Mouse (Mus musculus) lung, embryonic 16.5 days (tissue): ENCODE data around the gene Dcst2. TPM values are rescaled to one million over a fixed set of nuclear protein-coding genes. Genes with fewer than 3 reads are reported as not detected.

ENCODE experiments used
- ATAC-seq: fragments of 200-750 bp; cut with Nextera tagmentation; 2 replicates; pipeline ENCODE4 v1.8.0; 2017; ENCODE audit warnings: low read depth, mild to moderate bottlenecking, moderate library complexity
- H3K27ac ChIP-seq: fragments of 300-500 bp; sonication (generic); 2 replicates; pipeline ENCODE4 v1.5.1; 2014; ENCODE audit warnings: mild to moderate bottlenecking, control low read depth, low read length
- H3K27me3 ChIP-seq: fragments of 300-500 bp; sonication (generic); 2 replicates; pipeline ENCODE4 v1.6.1; 2014; ENCODE audit warnings: low read depth, low read length, mixed read lengths; ENCODE audit not compliant: control insufficient read depth, insufficient read depth
- H3K36me3 ChIP-seq: fragments of 300-500 bp; sonication (generic); 2 replicates; pipeline ENCODE4 v1.6.1; 2014; ENCODE audit warnings: low read length; ENCODE audit not compliant: control insufficient read depth, insufficient read depth
- H3K4me1 ChIP-seq: fragments of 300-500 bp; sonication (generic); replicated peaks from 2 replicates; pipeline ENCODE4 v1.6.1; 2014; ENCODE audit warnings: low read length, mixed read lengths; ENCODE audit not compliant: control insufficient read depth, insufficient read depth
- H3K4me2 ChIP-seq: fragments of 300-500 bp; sonication (generic); 2 replicates; pipeline ENCODE4 v1.6.1; 2014; ENCODE audit warnings: low read depth, low read length, control low read depth
- H3K4me3 ChIP-seq: fragments of 300-500 bp; sonication (generic); 2 replicates; pipeline ENCODE4 v1.5.1; 2014; ENCODE audit warnings: mild to moderate bottlenecking, low read length, control low read depth
- H3K9ac ChIP-seq: fragments of 300-500 bp; sonication (generic); 2 replicates; pipeline ENCODE4 v1.6.1; 2014; ENCODE audit warnings: low read length, control low read depth
- H3K9me3 ChIP-seq: fragments of 300-500 bp; sonication (generic); 2 replicates; pipeline ENCODE4 v1.6.1; 2016; ENCODE audit warnings: low read length; ENCODE audit not compliant: control insufficient read depth
- WGBS: fragments of 180-500 bp; shearing (Covaris S2); extraction: QIAGEN DNeasy Blood & Tissue Kit; methylation state at CpG from one replicate; pipeline ENCODE4 v1.1.7; 2014; 5-methylcytosine and 5-hydroxymethylcytosine counted together
- polyA plus RNA-seq: library from polyadenylated mRNA; unstranded; fragments of >200 nt; fragmentation: Nextera tagmentation; extraction: Ambion mirVana; gene quantifications from 2 replicates; pipeline ENCODE4 v1.2.1, GENCODE M21; 2015

Gene Dcst2
- polyA plus RNA-seq, 1 experiment from 2014 or later = 0.06 TPM

DNA sequence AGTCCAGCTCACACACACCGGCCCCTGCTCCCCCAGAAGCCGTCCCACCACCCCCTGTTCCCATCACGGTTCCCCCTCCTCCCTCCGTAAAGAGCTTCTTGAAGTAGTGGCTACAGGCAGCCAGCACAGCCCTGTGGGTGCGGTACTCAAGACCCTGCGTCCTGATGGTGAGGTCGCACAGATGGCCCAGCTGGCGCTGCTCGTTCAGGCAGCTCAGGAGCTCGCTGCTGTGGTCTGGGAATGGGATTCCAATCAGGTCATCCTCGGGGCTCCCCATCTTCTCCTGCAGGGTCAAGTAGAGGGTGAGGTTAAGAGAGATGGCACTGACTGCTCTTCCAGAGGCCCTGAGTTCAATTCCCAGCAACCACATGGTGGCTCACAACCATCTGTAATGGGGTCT lies 19.5 kb downstream of the Dcst2 start:
- no peak overlapping the region for H3K27ac ChIP-seq
- no peak for ATAC-seq
- H3K9me3 ChIP-seq = no peaks in the 10 kb centered on the region
- no peak overlapping the region for H3K9ac ChIP-seq
- H3K4me3 ChIP-seq = no peak overlapping the region
- H3K36me3 ChIP-seq = peaks cover 13% of the 10 kb centered on the region
- no peak overlapping the region for H3K4me2 ChIP-seq
- WGBS = 65% methylated on average over 11 of the region's 11 CpGs
- peaks cover 35% of the 10 kb centered on the region for H3K4me1 ChIP-seq
- H3K27me3 ChIP-seq = no peaks in the 10 kb centered on the region

DNA sequence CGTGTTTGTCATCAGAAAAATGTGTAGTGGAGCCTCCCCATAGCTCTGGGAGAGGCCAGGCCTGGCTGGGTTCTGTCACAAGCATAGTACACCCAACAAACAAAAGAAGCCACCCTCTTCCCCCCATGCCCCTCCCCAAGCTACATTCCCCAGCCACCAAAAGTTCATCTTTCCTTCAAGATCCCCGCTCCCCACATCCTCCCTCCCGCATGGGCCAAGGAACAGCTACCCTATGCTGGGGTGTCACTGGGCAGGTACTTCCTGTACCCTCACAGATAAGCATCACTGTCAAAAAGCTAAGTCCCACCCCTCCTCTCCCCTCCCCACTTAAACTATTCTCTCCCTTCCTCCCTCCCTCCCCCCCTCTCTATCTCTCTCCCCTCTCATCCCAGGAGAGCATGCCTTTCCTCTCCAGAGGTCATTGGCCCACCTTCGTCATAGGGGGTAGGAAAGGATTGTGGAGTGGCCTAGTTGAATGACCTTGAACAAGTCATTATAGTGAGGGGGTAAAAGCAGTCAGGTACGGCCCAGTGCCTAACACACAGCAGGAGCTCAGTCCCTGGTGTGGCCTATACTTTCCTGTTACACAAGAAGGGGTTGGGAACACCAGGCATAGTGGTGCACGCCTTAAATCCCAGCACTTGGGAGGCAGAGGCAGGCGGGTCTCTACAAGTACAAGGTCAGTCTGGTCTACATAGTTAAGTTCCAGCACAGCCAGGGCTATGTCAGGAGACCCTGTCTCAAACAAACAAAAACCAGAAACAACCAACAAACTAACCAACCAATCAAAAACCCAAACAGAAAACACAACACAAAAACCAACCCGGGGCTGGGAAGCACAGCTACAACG lies 20.5 kb downstream of the Dcst2 start:
- ATAC-seq = no peak
- Histone ChIP-seq H3K4me1 (peaks cover 38% of the 10 kb centered on the region), H3K9me3 (no peaks in the 10 kb centered on the region), H3K4me2 (no peak overlapping the region), H3K27ac (no peak overlapping the region), H3K27me3 (no peaks in the 10 kb centered on the region), H3K36me3 (peaks cover 13% of the 10 kb centered on the region), H3K4me3 (no peak overlapping the region), H3K9ac (no peak overlapping the region)
- 85% methylated on average over 9 of the region's 9 CpGs for WGBS

DNA sequence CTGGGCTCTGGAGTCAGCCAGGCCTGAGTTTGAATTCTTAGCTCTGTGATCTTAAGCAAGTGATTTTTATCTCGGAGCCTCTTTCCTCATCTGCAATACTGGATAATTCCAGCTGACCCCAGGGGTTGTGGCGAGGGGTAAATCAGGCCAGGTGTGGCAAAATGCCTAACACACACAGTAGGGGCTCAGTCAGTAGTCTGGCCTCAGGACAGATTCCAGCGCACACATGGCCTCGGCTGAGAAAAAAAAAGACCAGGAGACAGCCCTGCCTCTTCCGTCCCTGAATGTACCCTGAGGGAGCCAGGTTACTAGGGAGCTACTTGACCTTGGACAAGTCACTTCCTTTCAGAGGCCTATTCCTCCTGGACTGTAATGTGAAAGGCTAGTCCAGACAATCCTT lies 21.2 kb downstream of the Dcst2 start:
- Histone ChIP-seq H3K4me2 (no peak overlapping the region), H3K9ac (no peak overlapping the region), H3K27ac (peak overlapping the region; percentile 7; the same call in 1 of the 2 replicates), H3K9me3 (no peaks in the 10 kb centered on the region), H3K4me3 (no peak overlapping the region), H3K36me3 (peaks cover 13% of the 10 kb centered on the region), H3K4me1 (peaks cover 41% of the 10 kb centered on the region), H3K27me3 (no peaks in the 10 kb centered on the region)
- WGBS = 80% methylated on average over 5 of the region's 5 CpGs
- no peak for ATAC-seq

DNA sequence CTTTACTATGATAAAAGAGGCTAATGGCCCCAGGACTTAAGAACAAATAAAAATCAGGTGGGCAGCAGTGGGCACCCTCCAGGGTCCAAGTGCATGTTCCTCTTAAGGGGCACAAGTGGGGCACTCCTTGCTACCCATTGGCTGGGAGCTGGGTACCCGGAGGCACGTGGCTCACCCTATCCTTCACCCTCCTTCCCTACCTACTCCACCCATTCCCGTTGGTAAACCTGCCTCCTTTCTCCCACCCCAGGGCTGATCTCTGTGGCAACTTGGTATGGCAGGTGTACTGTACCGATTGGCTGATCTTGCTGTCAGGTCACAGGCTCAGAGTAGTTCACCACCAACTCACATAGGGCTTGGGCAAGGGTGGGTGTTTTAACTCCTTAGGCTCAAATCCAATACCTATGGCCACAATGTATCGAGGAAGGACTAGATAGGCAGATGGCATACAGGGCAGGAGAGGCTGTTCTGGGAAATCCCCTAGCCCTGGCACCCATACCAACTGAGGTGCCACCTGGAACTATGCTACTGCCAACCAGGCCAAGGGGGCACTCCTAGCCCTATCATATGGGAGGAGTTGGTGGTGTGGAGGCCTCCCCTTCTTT lies 22.0 kb downstream of the Dcst2 start:
- Histone ChIP-seq H3K9me3 (no peaks in the 10 kb centered on the region), H3K9ac (no peak overlapping the region), H3K27me3 (no peaks in the 10 kb centered on the region), H3K4me2 (no peak overlapping the region), H3K4me3 (no peak overlapping the region), H3K27ac (peak overlapping the region; percentile 7), H3K4me1 (peaks cover 40% of the 10 kb centered on the region), H3K36me3 (peaks cover 13% of the 10 kb centered on the region)
- WGBS = 67% methylated on average over 5 of the region's 5 CpGs
- peak; percentile 41 for ATAC-seq

DNA sequence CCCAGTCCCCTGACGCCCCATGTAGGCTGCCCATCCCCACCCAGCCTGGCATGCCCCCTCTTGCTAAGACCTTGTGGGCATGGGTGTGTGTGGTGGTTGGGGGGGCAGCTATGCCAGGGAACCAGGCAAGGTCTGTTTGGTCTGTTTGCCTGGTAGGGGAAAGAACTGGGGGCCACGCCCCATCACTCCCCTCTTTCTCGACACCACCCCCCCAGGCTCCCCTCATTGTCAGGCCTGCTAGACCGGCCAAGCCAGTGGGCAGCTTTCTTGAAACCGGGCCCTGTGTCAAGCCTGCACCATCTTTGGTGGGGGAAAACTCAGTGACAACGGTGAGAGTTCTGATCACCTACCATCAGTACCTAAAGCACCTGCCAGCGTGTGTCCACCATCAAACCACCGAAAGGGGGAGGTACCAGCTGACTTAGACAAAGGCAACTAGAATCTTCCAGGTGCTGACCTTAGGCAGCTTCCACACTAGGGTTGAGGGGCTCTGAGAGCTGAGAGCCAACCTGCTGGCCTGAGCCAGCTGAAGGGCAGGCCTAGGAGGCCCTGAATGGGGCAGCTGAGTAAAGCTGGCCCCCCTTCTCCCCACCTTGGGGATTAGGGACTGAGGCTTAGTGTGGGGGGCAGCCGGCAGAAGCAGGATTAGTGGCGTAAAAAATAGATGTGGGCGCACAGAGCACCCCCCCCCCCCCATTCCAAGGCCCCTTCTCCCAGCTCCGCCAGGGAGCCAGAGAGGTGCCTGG lies 22.7 kb downstream of the Dcst2 start:
- Histone ChIP-seq H3K4me2 (no peak overlapping the region), H3K27ac (peak overlapping the region; percentile 56)

DNA sequence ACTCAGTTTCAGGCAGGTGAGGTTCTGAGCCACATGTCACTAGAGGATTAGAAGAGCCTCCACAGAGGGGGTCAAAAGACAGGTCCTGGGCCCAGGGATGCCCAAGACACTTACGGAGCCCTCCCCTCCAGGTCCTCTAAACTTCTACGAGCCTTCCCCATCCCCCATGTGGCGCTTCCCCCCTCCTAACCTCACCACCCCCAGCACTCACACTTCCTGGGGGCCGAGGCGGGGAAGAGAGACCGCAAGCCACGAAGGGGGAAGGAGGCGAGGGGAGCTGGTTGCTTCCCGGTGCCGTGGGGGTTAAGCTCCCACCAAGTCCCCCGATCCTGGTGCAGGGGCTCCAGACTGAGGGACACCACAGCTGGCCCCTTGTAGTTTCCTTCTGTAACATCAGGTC lies 23.7 kb downstream of the Dcst2 start:
- ATAC-seq = no peak
- 34% methylated on average over 8 of the region's 11 CpGs for WGBS
- H3K4me1 ChIP-seq = peaks cover 42% of the 10 kb centered on the region
- H3K27ac ChIP-seq = no peak overlapping the region; the same call in 1 of the 2 replicates
- no peak overlapping the region for H3K4me3 ChIP-seq
- 0 out of 2 replicates have a peak, but pooled peaks cover 5% of the 10 kb centered on the region for H3K36me3 ChIP-seq
- H3K4me2 ChIP-seq = no peak overlapping the region
- H3K9me3 ChIP-seq = no peaks in the 10 kb centered on the region
- 0 out of 2 replicates have a peak overlapping the region, but pooled peaks have one; percentile 16 for H3K9ac ChIP-seq
- H3K27me3 ChIP-seq = no peaks in the 10 kb centered on the region

More for the DNA sequence above, 22.7 kb downstream of the Dcst2 start:
- peak; percentile 8; the same call in 1 of the 2 replicates for ATAC-seq
- Histone ChIP-seq H3K9me3 (no peaks in the 10 kb centered on the region), H3K36me3 (peaks cover 10% of the 10 kb centered on the region), H3K4me3 (no peak overlapping the region), H3K4me1 (peaks cover 36% of the 10 kb centered on the region), H3K27me3 (no peaks in the 10 kb centered on the region), H3K9ac (peak overlapping the region; percentile 25)
- WGBS = 58% methylated on average over 11 of the region's 12 CpGs

DNA sequence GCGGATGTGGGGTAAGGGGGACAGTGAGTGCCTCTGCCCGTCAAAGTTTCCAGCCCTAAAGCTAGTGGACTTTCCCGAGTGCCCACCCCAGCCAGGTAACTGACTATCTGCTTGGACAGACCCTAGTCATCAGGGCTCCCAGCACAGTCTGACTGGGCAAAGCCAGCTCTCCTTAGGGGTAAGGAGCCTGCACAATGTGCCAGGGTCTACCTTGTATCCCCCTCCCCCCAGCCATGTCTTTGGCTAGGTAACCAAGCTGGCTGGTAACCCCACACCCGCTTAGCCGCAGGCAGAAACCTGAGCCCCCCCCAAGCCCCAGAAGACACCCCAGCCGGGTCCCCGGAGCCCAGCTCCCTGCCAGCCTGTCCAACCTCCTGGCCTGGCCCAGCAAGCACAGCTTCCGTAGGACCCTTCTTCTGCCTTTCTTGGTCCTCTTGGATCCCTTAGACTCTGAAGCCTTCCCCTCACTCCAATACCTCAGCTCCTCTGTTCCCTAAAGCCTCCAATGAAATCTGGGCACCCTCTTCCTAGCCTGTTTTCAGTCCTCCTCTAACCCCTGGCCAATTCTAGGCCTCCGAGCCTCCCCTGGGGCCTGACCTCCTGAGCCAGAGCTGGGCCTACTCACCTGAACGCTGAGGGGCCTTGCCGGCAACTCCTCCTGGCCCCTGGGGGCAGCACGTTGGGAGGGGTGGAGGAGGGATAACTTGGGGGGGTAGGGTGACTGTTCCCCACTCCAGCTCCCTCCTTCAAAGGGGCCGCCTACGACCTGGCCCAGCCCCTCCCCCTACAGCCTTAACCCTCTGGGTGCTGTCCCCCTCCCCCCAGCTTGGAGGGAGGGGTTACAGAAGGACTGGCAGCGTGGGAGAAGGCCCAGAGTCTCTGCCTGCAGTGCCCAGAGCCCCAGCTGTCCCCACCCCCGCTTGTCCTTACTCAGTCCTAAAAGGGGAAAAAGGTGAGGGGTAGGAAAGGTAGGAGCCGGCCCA lies 25.0 kb downstream of the Dcst2 start:
- Histone ChIP-seq H3K4me1 (peaks cover 55% of the 10 kb centered on the region), H3K4me3 (peak overlapping the region; percentile 1; the same call in 1 of the 2 replicates), H3K27me3 (no peaks in the 10 kb centered on the region), H3K36me3 (no peaks in the 10 kb centered on the region), H3K4me2 (peak overlapping the region; percentile 13), H3K9me3 (no peaks in the 10 kb centered on the region), H3K27ac (no peak overlapping the region), H3K9ac (peak overlapping the region; percentile 49)
- no peak for ATAC-seq
- 58% methylated on average over 17 of the region's 17 CpGs for WGBS

DNA sequence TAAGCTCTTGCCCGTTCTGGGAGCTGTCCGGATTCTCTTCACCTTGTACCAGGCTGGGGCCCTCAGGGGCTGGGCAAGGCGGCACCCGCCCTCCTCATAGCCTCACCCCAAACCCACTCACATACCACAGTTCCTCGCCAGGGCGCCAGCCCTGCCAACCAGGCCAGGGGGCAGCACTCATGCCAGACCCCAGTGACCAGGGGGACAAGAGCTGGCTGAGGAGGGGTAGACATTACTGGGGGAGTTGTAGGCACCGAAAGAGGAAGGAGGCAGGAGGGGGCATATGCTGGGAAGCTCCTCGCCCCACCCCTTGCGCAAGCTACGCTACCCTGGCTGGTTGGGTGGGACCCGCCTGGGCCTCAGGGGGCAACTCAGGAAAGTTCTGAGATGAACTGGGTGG lies 25.9 kb downstream of the Dcst2 start:
- peak overlapping the region; percentile 24; the same call in 1 of the 2 replicates for H3K27ac ChIP-seq
- H3K4me1 ChIP-seq = peaks cover 55% of the 10 kb centered on the region
- no peaks in the 10 kb centered on the region for H3K9me3 ChIP-seq
- H3K4me2 ChIP-seq = no peak overlapping the region
- 0 out of 2 replicates have a peak overlapping the region, but pooled peaks have one; percentile 4 for H3K9ac ChIP-seq
- no peak for ATAC-seq
- 67% methylated on average over 11 of the region's 11 CpGs for WGBS
- no peaks in the 10 kb centered on the region for H3K27me3 ChIP-seq
- H3K4me3 ChIP-seq = no peak overlapping the region
- H3K36me3 ChIP-seq = no peaks in the 10 kb centered on the region
